Mouse (Mus musculus) G1E (cell line): ENCODE data around the gene Gprasp1. TPM values are rescaled to one million over a fixed set of nuclear protein-coding genes. Genes with fewer than 3 reads are reported as not detected.
"Not testable (repeated sequence)": the region's sequence is repeated elsewhere in the genome, so short reads cannot be mapped to it uniquely, and the experiment has no call there.

Source experiments
- ATAC-seq: 2 replicates; pipeline ENCODE4 v1.8.0; 2016; ENCODE audit warnings: mild to moderate bottlenecking; ENCODE audit not compliant: insufficient number of reproducible peaks, poor library complexity, low FRiP score, severe bottlenecking; ENCODE audit errors: extremely low read depth
- DNase-seq: peaks from one replicate; pipeline ENCODE4 v3.0.0; 2012; ENCODE audit warnings: low spot score
- H3K27me3 ChIP-seq: 2 replicates; pipeline ENCODE4 v1.6.1; 2012; ENCODE audit warnings: mild to moderate bottlenecking, low read length, inconsistent platforms; ENCODE audit not compliant: insufficient read depth
- H3K36me3 ChIP-seq: replicated peaks from 2 replicates; pipeline ENCODE3; 2012; ENCODE audit warnings: mild to moderate bottlenecking, inconsistent platforms
- H3K4me1 ChIP-seq: 2 replicates; pipeline ENCODE4 v1.6.1; 2012; ENCODE audit warnings: low read depth, low read length, inconsistent platforms, mixed read lengths; ENCODE audit not compliant: insufficient read depth
- H3K4me3 ChIP-seq: 2 replicates; pipeline ENCODE4 v1.5.1; 2012; ENCODE audit warnings: low read depth, mild to moderate bottlenecking, inconsistent platforms, low read length, moderate library complexity, mixed read lengths
- H3K9me3 ChIP-seq: replicated peaks from 2 replicates; pipeline ENCODE4 v1.6.1; 2012; ENCODE audit warnings: inconsistent platforms
- CTCF ChIP-seq: IDR thresholded peaks from 2 replicates; pipeline ENCODE4 v1.5.1; 2012; ENCODE audit warnings: low read depth, low read length, inconsistent platforms, mixed read lengths
- GATA1 ChIP-seq: IDR thresholded peaks from 2 replicates; pipeline ENCODE4 v1.6.1; 2012; ENCODE audit warnings: borderline replicate concordance, low read length, inconsistent platforms, mixed read lengths
- GATA2 ChIP-seq: IDR thresholded peaks from 2 replicates; pipeline ENCODE4 v1.6.1; 2012; ENCODE audit warnings: low read depth, low read length, inconsistent platforms, borderline replicate concordance
- POLR2AphosphoS5 ChIP-seq: IDR thresholded peaks from 2 replicates; pipeline ENCODE4 v1.6.1; 2012; ENCODE audit warnings: low read depth, low read length, inconsistent platforms; ENCODE audit not compliant: insufficient replicate concordance
- TAL1 ChIP-seq: conservative IDR thresholded peaks from 2 replicates; pipeline ENCODE4 v1.6.1; 2012; ENCODE audit warnings: low read depth, low read length, inconsistent platforms, mixed read lengths
- polyA plus RNA-seq: library from polyadenylated mRNA; stranded (reverse); fragments of >175 nt; gene quantifications from 2 replicates; pipeline ENCODE4 v1.2.3, GENCODE M21; 2012
- total RNA-seq, 2 experiments: library from RNA; stranded (forward) in 1 of 2; stranded (reverse) in 1 of 2; fragments of 200-1000 nt in 1 of 2; fragments of >200 nt in 1 of 2; fragmentation: Nextera tagmentation in 1 of 2; gene quantifications; 2 replicates each; pipeline ENCODE4 v1.2.3; 2014 to 2017

Gprasp1 gene
- total and polyA plus RNA-seq, 3 experiments, result 13.6 to 40.3 (median 20.2) TPM

DNA sequence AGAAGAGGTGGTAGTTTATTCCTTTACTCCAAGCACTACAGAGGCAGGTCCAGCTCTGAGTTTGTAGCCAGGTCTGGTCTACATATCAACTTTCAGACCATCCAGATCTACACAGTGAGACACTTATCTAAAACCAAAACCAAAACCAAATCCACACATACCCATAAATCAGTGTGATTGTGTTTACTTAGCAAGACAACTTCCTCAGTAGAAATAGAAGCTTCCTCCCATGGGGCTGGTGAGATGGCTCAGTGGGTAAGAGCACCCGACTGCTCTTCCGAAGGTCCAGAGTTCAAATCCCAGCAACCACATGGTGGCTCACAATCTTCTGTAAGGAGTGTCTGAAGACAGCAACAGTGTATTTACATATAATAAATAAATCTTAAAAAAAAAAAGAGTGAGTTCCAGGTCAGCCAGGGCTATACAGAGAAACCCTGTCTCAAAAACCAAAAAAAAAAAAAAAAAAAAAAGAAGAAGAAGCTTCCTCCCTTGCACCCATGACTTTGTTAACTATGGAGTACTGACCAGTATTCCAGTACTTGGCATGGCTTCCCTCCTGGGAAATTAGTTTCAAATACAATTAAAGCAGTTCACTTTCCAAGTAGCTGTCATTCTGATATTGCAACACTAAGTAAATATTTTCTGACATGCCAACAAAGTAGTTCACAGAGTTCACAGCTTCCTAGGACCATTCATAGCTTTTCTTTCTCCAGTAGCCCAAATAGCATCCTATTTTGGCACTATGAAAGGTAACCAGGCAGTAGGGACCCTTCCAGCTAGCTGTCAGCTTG, 3.6 kb upstream of the Gprasp1 start:
- Histone ChIP-seq H3K9me3 (no peaks in the 10 kb centered on the region), H3K4me1 (peaks cover 8% of the 10 kb centered on the region), H3K27me3 (no peaks in the 10 kb centered on the region), H3K4me3 (no peak overlapping the region), H3K36me3 (peaks cover under 1% of the 10 kb centered on the region)
- no peak for TF ChIP-seq CTCF
- no peak for TF ChIP-seq POLR2AphosphoS5
- DNase-seq, result no peak
- no peak for ATAC-seq

DNA sequence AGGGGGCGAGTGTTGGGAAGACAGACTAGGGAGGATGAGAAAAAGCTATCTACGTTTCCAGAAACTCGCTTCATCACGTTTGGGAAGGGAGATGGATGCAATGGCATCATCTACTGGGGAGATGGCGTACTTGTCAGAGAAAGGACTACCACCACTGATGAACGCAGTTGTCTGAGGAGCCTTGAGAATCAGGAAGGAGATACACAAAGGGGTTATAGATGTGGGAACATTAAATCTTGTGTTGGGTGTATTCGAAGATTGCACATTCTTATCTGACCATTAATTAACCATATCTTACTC, 473 bp downstream of the Gprasp1 start:
- H3K9me3 ChIP-seq, result no peaks in the 10 kb centered on the region
- H3K4me1 ChIP-seq, result peaks cover 15% of the 10 kb centered on the region
- TF ChIP-seq CTCF (no peak), GATA1 (no peak), POLR2AphosphoS5 (no peak), TAL1 (no peak), GATA2 (no peak)
- H3K36me3 ChIP-seq, result peaks cover 21% of the 10 kb centered on the region
- DNase-seq (no peak), ATAC-seq (no peak)
- no peaks in the 10 kb centered on the region for H3K27me3 ChIP-seq
- peak overlapping the region; percentile 76 for H3K4me3 ChIP-seq

DNA sequence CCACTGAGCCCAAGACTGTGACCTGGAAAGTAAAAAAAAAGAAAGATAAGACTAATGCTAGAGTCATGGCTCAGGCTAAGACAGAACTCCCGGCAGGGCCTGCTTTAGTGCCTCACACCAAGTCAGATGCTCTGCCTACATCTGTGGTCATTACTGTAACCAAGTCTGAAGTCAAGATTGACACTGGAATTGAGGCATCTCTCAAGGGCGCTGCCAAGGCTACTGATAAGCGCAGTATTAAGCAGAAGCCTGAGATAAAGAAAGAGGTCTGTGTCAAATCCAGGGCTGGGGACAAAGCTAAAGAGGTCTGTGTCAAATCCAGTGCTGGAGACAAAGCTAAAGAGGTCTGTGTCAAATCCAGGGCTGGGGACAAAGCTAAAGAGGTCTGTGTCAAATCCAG, 2.8 kb downstream of the Gprasp1 start:
- Histone ChIP-seq H3K36me3 (peaks cover 23% of the 10 kb centered on the region), H3K4me1 (peaks cover 15% of the 10 kb centered on the region)
- not testable (repeated sequence) for H3K27me3 ChIP-seq, H3K4me3 ChIP-seq, H3K9me3 ChIP-seq, ATAC-seq, DNase-seq

DNA sequence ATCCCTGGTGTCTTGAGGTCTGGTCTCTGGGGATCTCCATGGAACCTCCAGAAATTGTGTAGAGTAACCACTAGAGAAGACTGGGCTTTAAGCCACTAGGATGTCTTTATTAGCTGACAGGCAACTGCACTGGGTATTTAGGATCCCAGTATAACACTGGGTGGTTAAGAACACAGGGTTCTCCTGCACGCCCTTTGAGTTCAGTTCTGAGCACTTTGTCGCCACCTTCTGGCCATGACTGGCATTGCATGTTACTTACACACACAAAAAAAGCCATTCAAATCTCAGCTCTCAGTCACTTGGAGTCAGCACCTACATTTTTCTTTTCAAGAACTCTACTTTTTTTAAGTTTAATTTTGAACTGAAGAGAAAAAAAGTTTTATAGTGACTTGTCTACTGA, 10.3 kb downstream of the Gprasp1 start:
- DNase-seq, result no peak
- Histone ChIP-seq H3K4me3 (no peak overlapping the region), H3K27me3 (no peaks in the 10 kb centered on the region), H3K9me3 (no peaks in the 10 kb centered on the region), H3K4me1 (no peaks in the 10 kb centered on the region), H3K36me3 (peaks cover 25% of the 10 kb centered on the region)
- peak; percentile 45; the same call in 1 of the 2 replicates for ATAC-seq
- TF ChIP-seq CTCF (peak; percentile 37; the same call in 1 of the 2 replicates), GATA1 (no peak), GATA2 (no peak)

DNA sequence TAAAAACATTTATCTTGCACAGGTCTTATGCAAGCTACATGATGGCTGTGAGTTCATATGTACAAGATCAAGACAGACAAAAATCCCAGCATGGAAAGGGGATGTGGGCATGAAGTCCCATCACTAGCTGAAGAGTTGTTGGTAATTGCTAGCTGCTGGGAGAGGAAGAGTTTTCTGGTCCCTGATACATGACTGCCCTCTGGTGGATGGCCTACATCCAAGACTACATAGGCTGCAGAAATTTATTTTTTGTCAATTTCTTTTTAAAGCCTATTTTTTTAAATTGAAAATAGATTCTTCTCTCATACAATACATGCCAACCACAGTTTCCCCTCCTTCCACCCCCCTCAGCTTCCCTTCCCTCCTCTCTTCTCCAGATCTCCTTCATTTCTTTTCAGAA, 19.2 kb downstream of the Gprasp1 start:
- Histone ChIP-seq H3K27me3 (no peaks in the 10 kb centered on the region), H3K36me3 (peaks cover 40% of the 10 kb centered on the region), H3K9me3 (no peaks in the 10 kb centered on the region), H3K4me3 (no peak overlapping the region), H3K4me1 (no peaks in the 10 kb centered on the region)
- no peak for DNase-seq
- ATAC-seq, result no peak; the same call in 1 of the 2 replicates
- TF ChIP-seq GATA1, result no peak
- TF ChIP-seq GATA2, result no peak
- no peak for TF ChIP-seq CTCF
- no peak for TF ChIP-seq POLR2AphosphoS5
- no peak for TF ChIP-seq TAL1

DNA sequence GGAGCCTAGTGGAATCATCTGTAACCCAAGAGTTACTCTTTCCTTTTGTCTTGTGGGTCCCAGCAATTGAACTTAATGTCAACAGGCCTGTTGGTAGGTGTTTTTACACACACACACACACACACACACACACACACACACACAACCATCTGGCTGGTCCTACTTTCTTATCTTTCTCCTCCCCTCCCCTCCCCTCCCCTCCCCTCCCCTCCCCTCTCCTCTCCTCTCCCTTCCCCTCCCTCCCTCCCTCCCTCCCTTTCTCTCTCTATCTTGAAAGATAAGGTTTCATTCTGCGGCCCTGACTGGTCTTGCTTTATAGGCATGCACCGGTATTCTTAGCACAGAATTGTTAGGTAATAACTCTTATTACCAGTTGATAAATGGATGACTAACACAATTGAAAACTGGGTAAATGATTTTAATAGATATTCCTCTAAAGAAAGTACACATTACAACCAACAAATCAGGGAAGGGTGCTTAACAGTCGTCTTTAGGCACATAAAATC, 25.6 kb downstream of the Gprasp1 start:
- no peaks in the 10 kb centered on the region for H3K27me3 ChIP-seq
- ATAC-seq (no peak), DNase-seq (no peak)
- TF ChIP-seq GATA1 (no peak), POLR2AphosphoS5 (no peak), TAL1 (no peak), GATA2 (no peak), CTCF (no peak)
- H3K36me3 ChIP-seq, result peaks cover 8% of the 10 kb centered on the region
- no peaks in the 10 kb centered on the region for H3K9me3 ChIP-seq
- H3K4me1 ChIP-seq, result peaks cover 2% of the 10 kb centered on the region; the same call in 1 of the 2 replicates
- H3K4me3 ChIP-seq, result no peak overlapping the region

DNA sequence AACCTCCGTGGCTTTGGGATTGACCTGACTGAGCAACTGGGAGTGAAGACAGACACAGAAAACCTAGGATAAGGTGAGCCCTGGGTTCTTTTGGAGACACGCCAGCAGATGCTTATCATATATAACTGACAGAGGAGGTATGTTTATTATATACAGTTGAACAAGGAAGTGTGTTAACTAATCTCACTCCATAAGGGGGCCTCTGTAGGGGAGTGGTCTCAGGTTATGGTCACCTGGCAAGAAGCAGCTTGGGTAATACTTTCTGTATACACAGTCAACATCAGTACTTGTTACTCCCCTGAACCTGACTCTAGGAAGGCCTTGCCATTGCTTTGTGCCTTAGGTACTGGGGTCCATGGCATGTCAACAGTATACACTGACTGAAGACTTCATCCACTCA, 26.0 kb downstream of the Gprasp1 start:
- Histone ChIP-seq H3K27me3 (no peaks in the 10 kb centered on the region), H3K36me3 (peaks cover 6% of the 10 kb centered on the region), H3K4me1 (peaks cover 2% of the 10 kb centered on the region; the same call in 1 of the 2 replicates), H3K4me3 (no peak overlapping the region), H3K9me3 (no peaks in the 10 kb centered on the region)
- ATAC-seq (no peak), DNase-seq (no peak)
- no peak for TF ChIP-seq CTCF
- TF ChIP-seq GATA2, result no peak
- no peak for TF ChIP-seq GATA1
- TF ChIP-seq POLR2AphosphoS5, result no peak
- TF ChIP-seq TAL1, result no peak
